Mouse (Mus musculus) heart, adult 2 months (tissue): ENCODE data around the gene Smtnl1. TPM values are rescaled to one million over a fixed set of nuclear protein-coding genes. Genes with fewer than 3 reads are reported as not detected.

Experiments
- DNase-seq, 2 experiments: peaks; one replicate each; pipeline ENCODE4 v3.0.0; 2021
- H3K27ac ChIP-seq: fragments of 200-600 bp; 2 replicates; pipeline ENCODE4 v1.8.1; 2022
- H3K27me3 ChIP-seq: fragments of 200-500 bp; 2 replicates; pipeline ENCODE4 v1.6.1; 2012; ENCODE audit warnings: mild to moderate bottlenecking, low read length, inconsistent platforms, mixed read lengths; ENCODE audit not compliant: control insufficient read depth, insufficient read depth
- H3K36me3 ChIP-seq: fragments of 200-500 bp; 2 replicates; pipeline ENCODE4 v1.6.1; 2012; ENCODE audit warnings: low read length, inconsistent platforms; ENCODE audit not compliant: control insufficient read depth, insufficient read depth
- H3K4me1 ChIP-seq: fragments of 200-500 bp; 2 replicates; pipeline ENCODE4 v1.6.1; 2011; ENCODE audit warnings: low read length; ENCODE audit not compliant: control insufficient read depth, insufficient read depth
- H3K4me3 ChIP-seq: fragments of 200-600 bp; 2 replicates; pipeline ENCODE4 v1.8.1; 2022
- H3K79me2 ChIP-seq: fragments of 200-500 bp; replicated peaks from 2 replicates; pipeline ENCODE4 v1.6.1; 2012; ENCODE audit warnings: mild to moderate bottlenecking, inconsistent platforms, low read length, moderate library complexity, mixed read lengths; ENCODE audit not compliant: control insufficient read depth, insufficient read depth
- H3K9ac ChIP-seq: fragments of 200-500 bp; 2 replicates; pipeline ENCODE4 v1.6.1; 2012; ENCODE audit warnings: low read depth, mild to moderate bottlenecking, control low read depth, inconsistent platforms, low read length, mixed read lengths
- CTCF ChIP-seq: fragments of 200-600 bp; IDR thresholded peaks from 2 replicates; pipeline ENCODE4 v1.8.1; 2022; ENCODE audit warnings: antibody characterized with exemption, mild to moderate bottlenecking, moderate library complexity
- EP300 ChIP-seq: fragments of 200-500 bp; IDR thresholded peaks from 2 replicates; pipeline ENCODE4 v1.6.1; 2011; ENCODE audit warnings: low read depth, low read length, control low read depth; ENCODE audit not compliant: insufficient read depth
- POLR2A ChIP-seq: fragments of 200-500 bp; IDR thresholded peaks from 2 replicates; pipeline ENCODE4 v1.6.1; 2011; ENCODE audit warnings: mild to moderate bottlenecking, low read depth, low read length, control low read depth; ENCODE audit not compliant: insufficient read depth
- WGBS: fragments of 180-500 bp; shearing (Covaris S2); methylation state at CpG from one replicate; pipeline ENCODE4 v1.1.7; 2018; 5-methylcytosine and 5-hydroxymethylcytosine counted together
- intact Hi-C: fragments of 180-260 bp; cut with DNase I; formaldehyde crosslinking; loops from one replicate; pipeline ENCODE4 v1.15.1; 2025
- long read RNA-seq: library from polyadenylated mRNA; stranded (forward); transcript quantifications from one replicate; pipeline ENCODE4 v2.0.0, GENCODE M21; 2021
- polyA plus RNA-seq: library from polyadenylated mRNA; depleted of rRNA; stranded (reverse); fragments of >200 nt; gene quantifications from 2 replicates; pipeline ENCODE4 v1.2.3, GENCODE M21; 2012; rRNA removed
- total RNA-seq, 2 experiments: library from RNA; stranded (reverse); gene quantifications; 2 replicates each; pipeline ENCODE4 v1.2.3; 2021

Gene Smtnl1
- total RNA-seq: not detected
- polyA plus RNA-seq: not detected in 2 replicates
- long read RNA-seq: 0 reads

DNA sequence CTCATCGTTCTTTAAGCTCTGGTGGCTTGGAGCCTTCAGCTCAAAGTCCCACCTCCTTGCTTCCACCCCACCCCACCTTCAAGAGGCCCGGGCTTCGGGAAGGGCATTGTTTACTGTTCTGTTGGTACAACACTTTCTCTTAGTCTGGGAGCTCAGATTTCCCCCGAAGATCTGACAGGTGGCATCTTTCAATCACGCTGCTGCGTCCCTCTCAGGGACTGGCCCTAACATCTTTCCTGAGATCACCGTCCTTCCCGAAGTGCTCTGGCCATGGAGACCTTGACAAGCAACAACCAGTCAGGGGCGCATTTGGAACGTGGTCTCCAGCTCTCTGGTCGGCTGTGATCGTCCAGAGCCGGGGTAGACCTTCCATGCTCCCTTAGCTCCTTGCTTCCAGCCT, at the start of gene Smtnl1:
Gene Smtnl1 (minus strand): TSS at position 101 of the 400 bp plus-strand sequence.
- Histone ChIP-seq H3K4me3 (no peak within 1 kb of the TSS), H3K9ac (no peak within 1 kb of the TSS), H3K36me3 (no peaks in the 10 kb centered on the region), H3K27me3 (no peaks in the 10 kb centered on the region), H3K4me1 (peaks cover 4% of the 10 kb centered on the region), H3K79me2 (no peaks in the 10 kb centered on the region), H3K27ac (no peak within 1 kb of the TSS)
- no peak for TF ChIP-seq EP300
- TF ChIP-seq POLR2A: no peak
- TF ChIP-seq CTCF: no peak
- no peak for DNase-seq
- 52% methylated on average over 13 of the region's 13 CpGs for WGBS
- intact Hi-C loops: no loop called here

DNA sequence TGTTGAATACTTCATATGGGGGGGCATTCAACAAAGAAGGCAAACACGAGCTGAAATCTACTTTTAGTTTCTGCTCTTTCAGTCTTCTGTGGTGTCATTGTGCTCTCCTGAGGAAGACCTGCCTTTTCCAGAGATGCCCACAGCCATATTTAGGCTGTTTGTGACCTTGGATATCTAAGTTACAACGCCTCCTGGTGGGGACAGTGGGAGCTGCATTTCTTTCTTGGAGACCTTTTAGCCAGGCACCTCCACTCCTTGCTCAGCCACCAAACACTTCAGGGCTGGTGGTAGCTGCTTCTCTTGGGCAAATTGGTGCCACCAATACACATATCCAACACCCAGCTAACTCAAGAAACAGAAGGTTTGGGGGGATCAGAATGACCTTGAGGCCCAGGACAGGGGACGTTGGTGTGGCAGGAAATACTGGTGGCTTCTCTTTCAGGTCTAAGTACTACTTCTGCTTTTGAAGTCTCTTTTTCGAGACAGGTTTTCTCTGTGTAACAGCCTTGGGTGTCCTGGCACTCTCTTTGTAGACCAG, 48.2 kb upstream of the Smtnl1 start:
- no peaks in the 10 kb centered on the region for H3K79me2 ChIP-seq
- H3K4me3 ChIP-seq: no peak overlapping the region
- no peaks in the 10 kb centered on the region for H3K36me3 ChIP-seq
- DNase-seq: no peak
- no peaks in the 10 kb centered on the region for H3K4me1 ChIP-seq
- TF ChIP-seq POLR2A (no peak), CTCF (peak; percentile 49), EP300 (no peak)
- intact Hi-C loops: loop anchor here (5.0 kb wide), 1 partner anchor 92 kb away; no protein-coding TSS in a partner anchor
- H3K9ac ChIP-seq: no peak overlapping the region
- no peak overlapping the region for H3K27ac ChIP-seq
- H3K27me3 ChIP-seq: peaks cover 5% of the 10 kb centered on the region
- WGBS: 65% methylated on average over 4 of the region's 4 CpGs

DNA sequence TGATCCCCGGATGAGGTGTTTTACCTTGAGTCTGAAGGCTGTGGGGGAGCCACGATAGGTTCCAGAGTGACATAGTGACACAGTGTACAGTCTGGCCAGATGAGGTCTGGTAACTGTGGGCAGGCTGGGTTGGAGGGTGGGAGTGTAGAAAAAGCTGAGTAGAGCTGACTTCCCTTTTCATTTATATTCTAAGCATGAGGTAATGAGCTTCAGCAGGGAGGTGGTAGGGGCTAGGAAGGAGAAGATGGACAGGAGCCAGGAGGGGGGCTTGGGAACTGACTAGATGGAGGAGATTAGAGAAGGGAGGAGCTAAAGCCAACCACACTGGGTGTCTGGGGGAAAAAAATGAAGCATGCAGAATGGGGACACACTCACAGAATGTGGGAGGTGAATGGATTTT, 46.5 kb upstream of the Smtnl1 start:
- Histone ChIP-seq H3K27ac (no peak overlapping the region), H3K27me3 (peaks cover 5% of the 10 kb centered on the region), H3K36me3 (no peaks in the 10 kb centered on the region), H3K4me1 (no peaks in the 10 kb centered on the region), H3K9ac (no peak overlapping the region), H3K4me3 (no peak overlapping the region), H3K79me2 (no peaks in the 10 kb centered on the region)
- DNase-seq: no peak
- WGBS: 41% methylated on average over 2 of the region's 2 CpGs
- no peak for TF ChIP-seq EP300
- TF ChIP-seq POLR2A: no peak
- TF ChIP-seq CTCF: no peak
- intact Hi-C loops: loop anchor here (2.0 to 5.0 kb wide), 3 partner anchors 16 to 138 kb away; no protein-coding TSS in a partner anchor

DNA sequence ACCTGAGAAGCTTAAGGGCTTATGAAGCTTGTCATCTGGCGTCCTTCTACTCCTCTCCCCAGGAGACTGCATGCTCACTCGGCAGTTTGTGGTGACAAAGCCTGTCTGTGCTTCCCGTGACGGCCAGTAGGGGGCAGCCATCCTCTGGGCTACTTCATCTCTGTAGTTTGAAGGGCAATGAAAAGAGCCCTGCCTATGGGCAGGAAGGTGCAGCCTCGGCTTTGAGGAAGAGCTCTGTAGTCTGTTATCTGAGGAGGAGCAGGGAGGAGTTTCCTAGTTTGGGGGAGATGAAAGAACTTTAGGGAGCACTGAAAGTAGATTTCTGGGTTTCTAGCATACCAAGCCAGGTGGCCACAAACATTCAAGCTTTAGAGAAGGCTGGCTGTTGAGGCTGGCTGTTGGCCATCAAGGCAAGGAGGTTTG, 46.1 kb upstream of the Smtnl1 start:
- H3K79me2 ChIP-seq: no peaks in the 10 kb centered on the region

DNA sequence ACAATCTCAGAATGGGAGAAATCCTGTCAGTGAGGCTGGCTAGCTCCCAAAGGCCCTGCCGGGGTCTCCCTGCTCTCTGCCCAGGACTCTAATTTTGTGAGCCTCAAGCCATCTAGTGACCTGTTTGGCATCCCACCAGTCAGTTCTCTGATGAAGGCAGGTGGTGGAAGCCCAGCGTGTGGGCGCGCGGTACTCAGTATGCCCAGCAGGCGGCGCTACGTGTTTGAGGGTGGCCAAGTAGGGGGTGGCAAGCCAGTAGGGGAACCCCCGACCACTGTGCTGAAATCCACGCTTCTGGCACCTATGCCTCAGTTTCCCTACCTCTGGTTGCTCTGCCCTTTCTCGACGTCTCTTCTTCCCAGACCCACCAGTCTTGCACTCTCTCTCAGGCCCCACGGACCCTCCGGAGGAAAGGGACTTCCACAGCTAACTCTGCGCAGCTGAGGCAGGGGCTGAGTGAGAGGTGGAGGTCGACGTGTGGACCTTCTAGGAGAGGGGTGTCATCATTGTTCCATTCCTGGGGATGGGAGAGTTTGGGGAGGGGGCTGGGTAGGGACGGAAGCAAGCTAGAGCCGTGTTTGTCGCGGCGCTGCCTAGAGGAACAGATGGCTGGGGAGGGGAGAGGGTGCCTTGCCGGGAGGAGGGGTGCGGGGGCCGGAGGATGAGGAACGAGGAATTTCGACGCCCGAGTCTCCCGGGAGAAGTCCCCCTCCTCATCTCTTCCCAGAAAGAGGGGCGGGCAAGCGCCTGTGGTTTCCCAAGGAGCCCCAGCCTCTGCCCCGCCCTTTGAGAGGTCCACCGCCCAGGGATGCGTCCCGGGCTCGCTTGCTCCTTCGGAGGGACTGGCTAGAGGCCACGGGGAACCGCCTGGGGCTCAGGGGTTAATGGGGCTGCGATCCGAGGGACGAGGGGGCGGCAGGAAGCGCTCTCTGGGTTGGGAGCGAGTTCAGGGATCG, 43.4 kb upstream of the Smtnl1 start:
- intact Hi-C loops: loop anchor here (5.0 kb wide), 1 partner anchor 34 kb away; no protein-coding TSS in a partner anchor
- peaks cover 3% of the 10 kb centered on the region for H3K27me3 ChIP-seq
- 2% methylated on average over 47 of the region's 47 CpGs for WGBS
- peak; percentile 53 to 82 for DNase-seq
- H3K27ac ChIP-seq: no peak overlapping the region
- no peaks in the 10 kb centered on the region for H3K79me2 ChIP-seq
- H3K36me3 ChIP-seq: no peaks in the 10 kb centered on the region
- TF ChIP-seq POLR2A (no peak), CTCF (peak; percentile 84), EP300 (0 out of 2 replicates have a peak, but pooled peaks have one; percentile 26)
- H3K4me3 ChIP-seq: 0 out of 2 replicates have a peak overlapping the region, but pooled peaks have one; percentile 20
- no peak overlapping the region for H3K9ac ChIP-seq
- no peaks in the 10 kb centered on the region for H3K4me1 ChIP-seq

More for the DNA sequence above, 46.1 kb upstream of the Smtnl1 start:
- H3K4me1 ChIP-seq: no peaks in the 10 kb centered on the region
- TF ChIP-seq CTCF: peak; percentile 92
- TF ChIP-seq EP300: no peak
- no peak for TF ChIP-seq POLR2A
- no peak overlapping the region for H3K9ac ChIP-seq
- no peaks in the 10 kb centered on the region for H3K36me3 ChIP-seq
- WGBS: 13% methylated on average over 5 of the region's 5 CpGs
- H3K27ac ChIP-seq: no peak overlapping the region
- intact Hi-C loops: loop anchor here (2.0 to 5.0 kb wide), 3 partner anchors 16 to 138 kb away; no protein-coding TSS in a partner anchor
- DNase-seq: peak; percentile 59 to 78
- no peak overlapping the region for H3K4me3 ChIP-seq
- peaks cover 5% of the 10 kb centered on the region for H3K27me3 ChIP-seq
